Mouse (Mus musculus) embryonic facial prominence, embryonic 14.5 days (tissue): ENCODE data around the gene Evx2. TPM values are rescaled to one million over a fixed set of nuclear protein-coding genes. Genes with fewer than 3 reads are reported as not detected.

Experiments used
- ATAC-seq: fragments of 200-750 bp; cut with Nextera tagmentation; 2 replicates; pipeline ENCODE4 v1.8.0; 2017; ENCODE audit warnings: low read depth, moderate number of reproducible peaks, moderate TSS enrichment
- DNase-seq: peaks from one replicate; pipeline ENCODE4 v3.0.0-alpha.2; 2015; ENCODE audit warnings: low spot score
- H3K27ac ChIP-seq: fragments of 300-500 bp; sonication (generic); replicated peaks from 2 replicates; pipeline ENCODE4 v1.5.1; 2014; ENCODE audit warnings: low read depth, mild to moderate bottlenecking, low read length, moderate library complexity
- H3K27me3 ChIP-seq: fragments of 300-500 bp; sonication (generic); replicated peaks from 2 replicates; pipeline ENCODE4 v1.6.1; 2014; ENCODE audit warnings: low read length; ENCODE audit not compliant: control insufficient read depth, insufficient read depth
- H3K36me3 ChIP-seq: fragments of 300-500 bp; sonication (generic); 2 replicates; pipeline ENCODE4 v1.6.1; 2014; ENCODE audit warnings: low read length, mixed read lengths; ENCODE audit not compliant: control insufficient read depth, insufficient read depth
- H3K4me1 ChIP-seq: fragments of 300-500 bp; sonication (generic); 2 replicates; pipeline ENCODE4 v1.6.1; 2014; ENCODE audit warnings: antibody characterized with exemption, low read length; ENCODE audit not compliant: control insufficient read depth, insufficient read depth
- H3K4me2 ChIP-seq: fragments of 300-500 bp; sonication (generic); 2 replicates; pipeline ENCODE4 v1.6.1; 2014; ENCODE audit warnings: low read depth, mild to moderate bottlenecking, low read length, moderate library complexity, mixed read lengths
- H3K4me3 ChIP-seq: fragments of 300-500 bp; sonication (generic); 2 replicates; pipeline ENCODE4 v1.5.1; 2014; ENCODE audit warnings: low read depth, mild to moderate bottlenecking, low read length
- H3K9ac ChIP-seq: fragments of 300-500 bp; sonication (generic); 2 replicates; pipeline ENCODE4 v1.6.1; 2014; ENCODE audit warnings: low read depth, mild to moderate bottlenecking, low read length, moderate library complexity, mixed read lengths
- H3K9me3 ChIP-seq: fragments of 300-500 bp; sonication (generic); 2 replicates; pipeline ENCODE4 v1.6.1; 2016; ENCODE audit warnings: low read length; ENCODE audit not compliant: control insufficient read depth
- WGBS: fragments of 180-500 bp; shearing (Covaris S2); extraction: QIAGEN DNeasy Blood & Tissue Kit; methylation state at CpG from one replicate; pipeline ENCODE4 v1.1.7; 2014; 5-methylcytosine and 5-hydroxymethylcytosine counted together
- polyA plus RNA-seq: library from polyadenylated mRNA; unstranded; fragments of >200 nt; fragmentation: Nextera tagmentation; extraction: Ambion mirVana; gene quantifications from 2 replicates; pipeline ENCODE4 v1.2.1, GENCODE M21; 2014

Gene Evx2
- polyA plus RNA-seq, 1 experiment from 2014 or later, result not detected

DNA sequence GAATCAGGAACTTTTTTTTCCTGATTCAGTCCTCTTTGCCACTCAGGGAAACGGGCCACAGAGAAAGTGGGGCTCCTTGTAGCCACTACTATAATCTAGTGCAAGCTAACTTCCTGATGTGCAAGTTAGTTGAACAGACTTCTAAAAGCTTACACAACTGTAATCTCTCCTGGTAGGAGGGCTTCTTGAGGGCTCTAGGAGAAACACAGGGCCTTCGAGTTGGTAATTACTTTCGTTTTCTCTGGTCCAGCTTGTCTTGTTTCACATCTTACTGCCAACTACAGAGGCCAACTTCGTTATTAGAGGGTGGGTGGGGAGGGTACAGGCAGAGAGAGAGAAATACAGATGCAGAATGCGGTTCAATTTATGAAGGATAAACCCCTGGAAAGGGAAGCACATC, 12.5 kb upstream of the Evx2 start:
- DNase-seq (no peak), ATAC-seq (no peak)
- Histone ChIP-seq H3K4me2 (no peak overlapping the region), H3K27ac (no peak overlapping the region), H3K36me3 (no peaks in the 10 kb centered on the region), H3K27me3 (peaks cover 100% of the 10 kb centered on the region), H3K9ac (no peak overlapping the region), H3K4me1 (peaks cover 4% of the 10 kb centered on the region; the same call in 1 of the 2 replicates), H3K9me3 (no peaks in the 10 kb centered on the region), H3K4me3 (no peak overlapping the region)
- WGBS, result 15% methylated on average over 5 of the region's 5 CpGs

DNA sequence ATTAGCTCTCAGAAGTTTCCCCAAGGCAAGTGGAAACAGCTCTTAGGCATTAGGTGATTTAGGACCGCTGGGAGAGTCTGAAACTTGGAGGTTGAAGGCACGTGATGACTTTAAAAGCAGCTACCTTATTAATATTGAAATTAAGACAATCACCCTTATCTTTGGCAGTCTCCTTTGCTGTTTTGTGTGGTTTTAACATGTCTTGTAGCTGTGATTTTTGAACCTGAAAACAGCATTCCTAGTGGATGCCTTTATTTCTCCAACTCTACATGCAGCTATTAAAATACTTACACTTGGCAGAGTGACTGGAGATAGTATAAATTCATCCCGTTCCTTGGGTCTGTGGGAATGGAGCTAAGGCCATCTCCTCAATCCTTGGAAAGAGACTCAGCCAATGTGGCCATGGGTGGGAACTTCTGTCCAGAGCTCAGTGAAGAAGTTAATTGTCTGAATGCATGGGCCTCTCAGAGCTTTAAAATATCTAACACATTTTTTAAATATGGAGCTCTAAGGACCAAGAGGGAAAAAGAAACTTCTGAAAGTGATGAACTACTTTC, 11.4 kb upstream of the Evx2 start:
- no peak overlapping the region for H3K9ac ChIP-seq

DNA sequence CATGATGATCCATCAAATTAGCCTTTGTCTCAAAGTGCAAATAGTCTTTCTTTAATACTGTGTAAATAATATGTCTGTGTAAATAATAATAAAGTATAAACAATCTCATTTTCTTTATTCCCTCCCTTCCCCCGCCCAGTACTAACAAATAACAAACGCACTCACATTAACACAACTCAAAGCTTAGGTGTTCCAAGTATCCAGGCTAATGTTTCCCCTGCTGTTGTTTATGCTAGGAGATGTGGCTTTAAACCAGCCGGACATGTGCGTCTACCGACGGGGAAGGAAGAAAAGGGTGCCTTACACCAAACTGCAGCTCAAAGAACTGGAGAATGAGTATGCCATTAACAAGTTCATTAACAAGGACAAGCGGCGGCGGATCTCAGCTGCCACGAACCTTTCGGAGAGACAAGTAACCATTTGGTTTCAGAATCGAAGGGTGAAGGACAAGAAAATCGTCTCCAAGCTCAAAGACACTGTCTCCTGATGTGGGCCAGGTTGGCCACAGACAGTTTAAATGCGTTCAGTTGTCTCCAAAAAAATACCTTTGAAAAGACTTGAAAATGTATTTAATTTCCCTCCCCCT, 10.4 kb upstream of the Evx2 start:
- Histone ChIP-seq H3K4me3 (no peak overlapping the region), H3K27ac (no peak overlapping the region)
- under 1% methylated on average over 14 of the region's 14 CpGs for WGBS

More for the DNA sequence above, 11.4 kb upstream of the Evx2 start:
- ATAC-seq (no peak), DNase-seq (no peak)
- Histone ChIP-seq H3K4me1 (peaks cover 4% of the 10 kb centered on the region; the same call in 1 of the 2 replicates), H3K4me3 (no peak overlapping the region), H3K27me3 (peaks cover 98% of the 10 kb centered on the region), H3K4me2 (no peak overlapping the region), H3K9me3 (no peaks in the 10 kb centered on the region), H3K27ac (no peak overlapping the region), H3K36me3 (no peaks in the 10 kb centered on the region)
- under 1% methylated on average over 3 of the region's 3 CpGs for WGBS

DNA sequence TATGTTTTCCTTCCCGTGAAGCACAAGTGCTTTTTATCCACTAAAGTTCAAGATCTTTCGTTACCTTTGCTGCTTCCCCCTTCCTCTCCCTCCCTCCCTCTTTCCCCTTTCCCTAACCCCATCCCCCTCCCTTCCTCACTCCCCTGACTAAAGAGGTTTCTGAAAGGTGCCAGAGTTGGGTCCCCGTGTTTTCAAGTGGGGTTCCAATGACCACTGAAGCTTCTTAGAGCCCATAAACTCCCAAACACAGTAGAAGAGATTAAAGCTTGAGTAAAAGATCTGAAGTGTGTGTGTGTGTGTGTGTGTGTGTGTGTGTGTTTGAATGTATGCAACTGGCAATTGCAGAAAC, 9.8 kb upstream of the Evx2 start:
- Histone ChIP-seq H3K4me2 (no peak overlapping the region), H3K4me1 (peaks cover 4% of the 10 kb centered on the region; the same call in 1 of the 2 replicates), H3K36me3 (no peaks in the 10 kb centered on the region), H3K27me3 (peaks cover 98% of the 10 kb centered on the region), H3K9ac (no peak overlapping the region), H3K9me3 (no peaks in the 10 kb centered on the region), H3K27ac (no peak overlapping the region), H3K4me3 (no peak overlapping the region)
- no peak for DNase-seq
- no peak for ATAC-seq
- 2% methylated on average over 3 of the region's 3 CpGs for WGBS

More for the DNA sequence above, 10.4 kb upstream of the Evx2 start:
- Histone ChIP-seq H3K4me2 (no peak overlapping the region), H3K4me1 (peaks cover 4% of the 10 kb centered on the region; the same call in 1 of the 2 replicates), H3K36me3 (no peaks in the 10 kb centered on the region), H3K27me3 (peaks cover 98% of the 10 kb centered on the region), H3K9me3 (no peaks in the 10 kb centered on the region), H3K9ac (no peak overlapping the region)
- no peak for DNase-seq
- ATAC-seq, result no peak

DNA sequence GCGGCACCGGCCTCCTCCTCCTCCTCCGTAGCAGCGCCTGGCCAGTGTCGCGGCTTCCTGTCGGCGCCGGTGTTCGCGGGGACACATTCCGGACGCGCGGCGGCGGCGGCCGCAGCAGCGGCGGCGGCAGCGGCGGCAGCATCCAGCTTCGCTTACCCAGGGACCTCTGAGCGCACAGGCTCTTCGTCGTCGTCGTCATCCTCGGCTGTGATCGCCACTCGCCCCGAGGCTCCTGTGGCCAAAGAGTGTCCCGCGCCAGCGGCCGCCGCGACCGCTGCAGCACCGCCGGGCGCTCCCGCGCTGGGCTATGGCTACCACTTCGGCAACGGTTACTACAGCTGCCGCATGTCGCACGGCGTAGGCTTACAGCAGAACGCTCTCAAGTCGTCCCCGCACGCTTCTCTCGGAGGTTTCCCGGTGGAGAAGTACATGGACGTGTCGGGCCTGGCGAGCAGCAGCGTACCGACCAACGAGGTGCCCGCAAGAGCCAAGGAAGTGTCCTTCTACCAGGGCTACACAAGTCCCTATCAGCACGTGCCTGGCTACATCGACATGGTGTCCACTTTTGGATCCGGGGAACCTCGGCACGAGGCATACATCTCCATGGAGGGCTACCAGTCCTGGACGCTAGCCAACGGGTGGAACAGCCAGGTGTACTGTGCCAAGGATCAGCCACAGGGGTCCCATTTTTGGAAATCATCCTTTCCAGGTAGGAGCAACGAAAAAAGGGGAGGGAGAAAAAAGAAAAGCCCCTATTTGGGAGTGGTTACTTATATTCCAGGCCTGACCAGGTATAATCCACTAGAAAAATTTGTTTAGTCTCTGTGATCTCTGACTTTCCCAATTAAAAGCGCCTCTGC, 9.2 kb upstream of the Evx2 start:
- Histone ChIP-seq H3K4me3 (peak overlapping the region; percentile 39), H3K4me2 (peak overlapping the region; percentile 57), H3K27me3 (peaks cover 98% of the 10 kb centered on the region), H3K4me1 (peaks cover 4% of the 10 kb centered on the region; the same call in 1 of the 2 replicates), H3K9me3 (no peaks in the 10 kb centered on the region), H3K36me3 (no peaks in the 10 kb centered on the region), H3K9ac (peak overlapping the region; percentile 19; the same call in 1 of the 2 replicates), H3K27ac (no peak overlapping the region)
- 0% methylated on average over 34 of the region's 74 CpGs for WGBS
- DNase-seq, result no peak
- 0 out of 2 replicates have a peak, but pooled peaks have one; percentile 32 for ATAC-seq

DNA sequence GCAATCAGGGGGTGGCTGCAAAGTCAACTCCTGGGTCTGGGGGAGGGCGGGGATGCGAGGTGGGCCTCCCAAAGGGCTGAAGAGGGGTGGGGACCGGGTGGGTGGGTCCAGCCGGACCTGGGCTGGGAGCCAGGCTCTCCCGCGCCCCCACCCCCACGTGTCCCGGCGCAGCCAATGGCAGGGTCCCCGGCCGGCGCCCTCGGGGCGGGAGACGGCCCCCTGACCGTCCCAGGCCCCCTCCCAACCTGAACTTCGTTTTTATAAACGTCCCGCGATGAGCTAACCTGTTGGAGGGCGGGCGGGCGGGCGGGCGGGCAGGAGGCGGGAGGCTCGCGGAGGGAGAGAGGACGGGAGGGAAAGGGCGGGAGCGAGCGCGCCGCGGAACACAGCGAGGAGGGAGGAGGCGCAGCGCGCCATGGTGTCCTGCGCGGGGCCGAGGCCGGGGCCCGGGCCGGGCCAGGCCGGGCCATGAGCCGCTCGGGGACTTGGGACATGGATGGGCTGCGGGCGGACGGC, 8.5 kb upstream of the Evx2 start, which contains the start of gene Hoxd13:
TSS of gene Hoxd13 (plus strand) at position 469 of the 516 bp plus-strand sequence.
- no peak for DNase-seq
- no peak within 1 kb of the TSS for H3K27ac ChIP-seq
- ATAC-seq, result 0 out of 2 replicates have a peak, but pooled peaks have one; percentile 17
- H3K4me2 ChIP-seq, result peak within 1 kb of the TSS; percentile 57
- H3K9me3 ChIP-seq, result no peaks in the 10 kb centered on the region
- 1% methylated on average over 10 of the region's 51 CpGs for WGBS
- peak within 1 kb of the TSS; percentile 39 for H3K4me3 ChIP-seq
- H3K4me1 ChIP-seq, result peaks cover 3% of the 10 kb centered on the region; the same call in 1 of the 2 replicates
- H3K36me3 ChIP-seq, result no peaks in the 10 kb centered on the region
- H3K27me3 ChIP-seq, result peaks cover 98% of the 10 kb centered on the region
- peak within 1 kb of the TSS; percentile 19; the same call in 1 of the 2 replicates for H3K9ac ChIP-seq

DNA sequence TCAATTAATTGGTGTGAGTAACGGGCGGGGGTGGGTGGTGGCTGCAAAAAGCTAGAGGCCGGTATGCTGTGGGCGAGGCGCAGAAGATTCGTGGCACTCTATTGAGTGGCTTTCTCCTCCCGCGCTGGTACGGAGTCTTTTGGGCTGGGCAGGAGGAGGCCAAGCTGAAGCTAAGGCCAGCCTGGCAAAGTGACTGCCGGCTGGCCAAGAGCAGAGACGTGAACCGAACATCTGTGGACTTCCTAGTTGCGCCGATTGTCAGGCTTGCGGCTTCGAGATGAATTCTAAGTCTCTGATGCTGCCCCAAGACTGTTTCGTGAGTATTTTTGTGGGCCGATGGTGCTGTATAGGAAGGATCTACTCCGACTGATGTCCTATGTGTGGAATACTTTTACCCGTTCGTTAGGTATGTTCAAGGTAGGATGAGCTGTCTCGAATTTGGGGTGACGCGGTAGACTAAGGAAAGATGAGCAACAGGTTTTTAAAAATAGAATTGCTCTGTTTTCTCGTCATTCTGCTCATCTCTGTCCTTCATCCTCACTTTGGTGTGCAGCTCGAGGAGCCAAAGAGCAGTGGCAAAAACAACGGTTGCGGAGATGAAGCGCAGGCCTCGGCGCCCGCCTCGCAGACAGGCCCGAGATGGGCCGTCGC, 8.0 kb upstream of the Evx2 start:
- 2% methylated on average over 36 of the region's 36 CpGs for WGBS
- DNase-seq, result no peak
- H3K36me3 ChIP-seq, result no peaks in the 10 kb centered on the region
- H3K4me3 ChIP-seq, result peak overlapping the region; percentile 39
- H3K27me3 ChIP-seq, result peaks cover 98% of the 10 kb centered on the region
- no peak for ATAC-seq
- H3K4me1 ChIP-seq, result no peaks in the 10 kb centered on the region; the same call in 1 of the 2 replicates
- no peaks in the 10 kb centered on the region for H3K9me3 ChIP-seq
- H3K4me2 ChIP-seq, result no peak overlapping the region; the same call in 1 of the 2 replicates
- H3K9ac ChIP-seq, result no peak overlapping the region
- no peak overlapping the region for H3K27ac ChIP-seq

DNA sequence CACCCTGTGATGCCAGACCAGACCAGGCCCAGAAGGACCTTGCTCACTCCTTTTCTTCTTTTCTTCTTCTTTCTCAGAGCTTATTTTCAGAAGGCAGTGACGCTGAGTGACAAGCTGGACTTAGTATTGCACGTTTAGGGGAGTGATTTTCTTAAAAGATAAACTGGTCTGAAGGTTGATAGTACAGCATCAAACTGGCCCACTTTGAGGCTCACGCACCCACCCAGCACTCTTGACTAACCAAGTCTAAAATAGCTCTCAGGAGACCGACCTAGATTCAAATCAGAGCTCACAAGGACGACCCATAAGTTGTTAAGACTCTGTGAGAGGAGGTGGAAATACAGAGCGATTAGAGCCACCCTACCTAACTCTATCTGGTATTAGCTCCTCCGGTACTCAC, 7.1 kb upstream of the Evx2 start:
- no peak overlapping the region for H3K4me2 ChIP-seq
- H3K27me3 ChIP-seq, result peaks cover 98% of the 10 kb centered on the region

More for the DNA sequence above, 7.1 kb upstream of the Evx2 start:
- ATAC-seq (no peak), DNase-seq (no peak)
- Histone ChIP-seq H3K27ac (no peak overlapping the region), H3K4me1 (peaks cover 3% of the 10 kb centered on the region; the same call in 1 of the 2 replicates), H3K9me3 (no peaks in the 10 kb centered on the region), H3K9ac (no peak overlapping the region), H3K4me3 (no peak overlapping the region), H3K36me3 (no peaks in the 10 kb centered on the region)
- WGBS, result 3% methylated on average over 7 of the region's 7 CpGs
